Mouse (Mus musculus): ENCODE data around the gene Gas2l1. TPM values are rescaled to one million over a fixed set of nuclear protein-coding genes. Genes with fewer than 3 reads are reported as not detected.

Gas2l1 gene
- total RNA-seq (2014; rRNA removed) (38.1 and 40.2 TPM in 2 replicates), polyA plus RNA-seq (2015; fragmentation: Nextera tagmentation; extraction: Ambion mirVana) (16.3 and 17.3 TPM in 2 replicates)

DNA sequence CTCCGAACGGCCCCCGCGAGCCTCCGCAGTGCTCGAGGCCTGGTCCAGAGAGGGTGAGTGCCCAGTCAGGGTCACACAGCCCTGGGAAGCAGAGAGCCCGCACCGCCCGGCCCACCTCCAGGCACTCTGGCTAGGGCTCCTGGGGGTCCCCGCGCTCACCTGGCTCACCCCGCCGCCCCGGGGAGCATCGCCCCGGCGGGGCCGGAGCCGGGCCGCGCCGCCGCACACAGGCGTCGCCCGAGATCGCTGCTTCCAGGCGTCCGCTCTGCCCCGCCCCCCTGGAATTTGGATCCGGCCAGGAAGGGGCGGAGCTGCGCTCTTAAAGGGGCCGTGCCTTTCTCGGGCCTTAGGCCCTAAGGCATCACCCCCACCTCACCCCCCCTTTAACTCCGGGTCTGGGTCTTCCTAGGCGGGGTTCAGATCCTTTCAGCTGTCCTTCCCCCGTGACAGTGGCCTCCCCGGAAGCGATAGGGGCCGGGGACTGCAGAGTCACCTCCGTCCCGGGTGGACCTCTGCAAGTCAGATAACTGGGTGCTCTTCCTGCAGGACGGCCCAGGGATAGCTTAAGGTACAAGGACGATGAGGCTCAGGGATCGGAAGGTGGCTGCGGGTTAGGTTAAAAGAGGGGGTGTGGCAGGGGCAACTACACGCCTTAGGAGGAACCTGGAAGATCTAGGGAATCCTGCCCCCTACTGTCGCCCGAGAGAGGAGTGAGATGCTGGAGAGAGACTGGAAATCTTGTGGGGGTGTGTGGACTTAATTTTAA, at the start of gene Gas2l1:
Gas2l1 (minus strand) TSS at position 272 of the 766 bp plus-strand sequence.
- H3K27ac ChIP-seq, result peak within 1 kb of the TSS; percentile 64
- H3K4me1 ChIP-seq (ENCODE audit: insufficient read depth, low read length), result peaks cover 29% of the 10 kb centered on the region

DNA sequence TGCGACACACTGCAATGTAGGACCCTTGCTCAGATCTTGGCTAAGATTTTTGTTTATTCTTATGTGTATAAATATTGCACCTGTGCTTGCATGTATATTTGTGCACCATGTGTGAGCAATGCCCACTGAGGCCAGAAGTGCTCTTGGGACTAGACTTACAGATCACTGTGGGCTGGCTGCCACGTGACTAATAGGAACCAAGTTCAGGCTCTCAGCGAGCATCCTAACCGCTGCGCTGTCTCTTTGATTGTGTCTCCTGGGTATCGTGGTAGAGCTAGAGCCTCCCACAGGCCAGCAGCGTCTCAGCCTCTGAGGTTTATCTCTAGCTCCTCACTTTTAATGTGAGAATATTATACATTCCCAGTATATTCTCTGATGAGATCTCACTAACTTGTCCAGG, 48.5 kb upstream of the Gas2l1 start:
- H3K4me2 ChIP-seq (ENCODE audit: low read depth, low read length), result no peak overlapping the region
- DNase-seq (ENCODE audit: low spot score) (no peak), ATAC-seq (no peak)
- WGBS, result 66% methylated on average over 7 of the region's 7 CpGs
- H3K9ac ChIP-seq (replicated peaks; ENCODE audit: low read length), result no peak overlapping the region
- no peak for TF ChIP-seq CTCF (IDR thresholded peaks at IDR 0.05; ENCODE audit: low read depth)
- H3K36me3 ChIP-seq (ENCODE audit: insufficient read depth, low read length), result no peaks in the 10 kb centered on the region
- H3K27me3 ChIP-seq (ENCODE audit: insufficient read depth, low read length), result no peaks in the 10 kb centered on the region
- H3K4me1 ChIP-seq (ENCODE audit: insufficient read depth, low read length), result no peaks in the 10 kb centered on the region
- H3K4me3 ChIP-seq (ENCODE audit: low read length), result no peak overlapping the region
- H3K9me3 ChIP-seq (ENCODE audit: low read length), result no peaks in the 10 kb centered on the region
- H3K27ac ChIP-seq, result no peak overlapping the region

More for the DNA sequence above, at the start of gene Gas2l1:
- TF ChIP-seq CTCF (IDR thresholded peaks at IDR 0.05; ENCODE audit: low read depth), result peak; percentile 73
- under 1% methylated on average over 47 of the region's 50 CpGs for WGBS
- H3K9ac ChIP-seq (replicated peaks; ENCODE audit: low read length), result peak within 1 kb of the TSS; percentile 71
- ATAC-seq (peak; percentile 83), DNase-seq (ENCODE audit: low spot score) (peak; percentile 92)
- H3K9me3 ChIP-seq (ENCODE audit: low read length), result no peaks in the 10 kb centered on the region
- peak within 1 kb of the TSS; percentile 75 for H3K4me3 ChIP-seq (ENCODE audit: low read length)
- H3K4me2 ChIP-seq (ENCODE audit: low read depth, low read length), result peak within 1 kb of the TSS; percentile 98
- H3K36me3 ChIP-seq (ENCODE audit: insufficient read depth, low read length), result peaks cover 31% of the 10 kb centered on the region
- H3K27me3 ChIP-seq (ENCODE audit: insufficient read depth, low read length), result peaks cover 5% of the 10 kb centered on the region; the same call in 1 of the 2 replicates

DNA sequence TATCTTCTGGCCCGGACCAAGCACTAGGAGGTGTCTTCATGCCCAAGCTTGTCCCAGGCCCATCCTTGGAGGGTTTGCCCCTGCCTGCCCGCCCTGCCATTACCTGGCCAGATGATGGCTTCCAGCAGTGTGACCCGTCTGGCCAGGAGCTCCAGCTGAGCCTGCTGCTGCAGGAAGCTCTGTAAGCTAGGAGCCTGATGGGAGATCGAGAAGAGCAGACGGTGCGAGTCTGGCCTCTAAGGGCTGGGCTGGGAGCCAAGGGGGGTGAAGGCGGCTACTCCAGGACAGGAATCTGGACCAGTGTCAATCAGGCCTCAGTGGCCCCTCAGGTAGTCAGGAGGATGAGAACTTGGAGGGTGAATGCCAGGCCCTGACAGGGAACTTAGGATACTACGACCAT, 44.3 kb upstream of the Gas2l1 start:
- Histone ChIP-seq H3K36me3 (ENCODE audit: insufficient read depth, low read length) (peaks cover 5% of the 10 kb centered on the region; the same call in 1 of the 2 replicates), H3K4me3 (ENCODE audit: low read length) (no peak overlapping the region), H3K9me3 (ENCODE audit: low read length) (no peaks in the 10 kb centered on the region), H3K9ac (replicated peaks; ENCODE audit: low read length) (no peak overlapping the region), H3K4me1 (ENCODE audit: insufficient read depth, low read length) (no peaks in the 10 kb centered on the region), H3K27ac (no peak overlapping the region), H3K27me3 (ENCODE audit: insufficient read depth, low read length) (no peaks in the 10 kb centered on the region), H3K4me2 (ENCODE audit: low read depth, low read length) (no peak overlapping the region)
- TF ChIP-seq CTCF (IDR thresholded peaks at IDR 0.05; ENCODE audit: low read depth), result no peak
- DNase-seq (ENCODE audit: low spot score), result no peak
- WGBS, result 58% methylated on average over 8 of the region's 8 CpGs
- ATAC-seq, result no peak

DNA sequence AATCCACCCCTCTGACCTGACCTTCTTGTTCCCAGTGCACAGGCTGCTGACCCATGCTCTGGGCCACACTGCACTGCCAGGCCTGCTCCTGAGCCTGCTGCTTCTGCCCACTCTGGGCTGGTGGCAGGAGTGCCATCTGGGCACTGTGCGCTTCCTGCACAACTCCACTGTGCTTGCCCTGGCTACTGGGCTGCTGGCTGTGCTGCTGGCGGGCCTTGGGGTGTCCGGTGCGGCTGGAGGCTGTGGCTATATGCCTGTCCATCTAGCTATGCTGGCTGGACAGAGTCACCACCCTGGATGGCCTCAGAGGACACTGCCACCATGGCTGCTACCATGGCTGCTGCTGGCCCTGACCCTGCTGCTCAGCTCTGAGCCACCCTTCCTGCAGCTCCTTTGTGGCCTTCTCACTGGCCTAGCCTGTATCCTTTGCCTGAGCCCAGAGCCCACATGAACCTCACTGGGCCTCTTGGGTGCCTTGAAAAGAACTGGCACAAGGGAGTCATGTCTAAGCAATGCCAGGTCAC, 38.9 kb upstream of the Gas2l1 start:
- Histone ChIP-seq H3K4me1 (ENCODE audit: insufficient read depth, low read length) (peaks cover 8% of the 10 kb centered on the region), H3K36me3 (ENCODE audit: insufficient read depth, low read length) (peaks cover 12% of the 10 kb centered on the region; the same call in 1 of the 2 replicates), H3K27me3 (ENCODE audit: insufficient read depth, low read length) (no peaks in the 10 kb centered on the region), H3K4me2 (ENCODE audit: low read depth, low read length) (no peak overlapping the region), H3K4me3 (ENCODE audit: low read length) (no peak overlapping the region), H3K27ac (no peak overlapping the region), H3K9ac (replicated peaks; ENCODE audit: low read length) (0 out of 2 replicates have a peak overlapping the region, but pooled peaks have one; percentile 9), H3K9me3 (ENCODE audit: low read length) (no peaks in the 10 kb centered on the region)
- no peak for TF ChIP-seq CTCF (IDR thresholded peaks at IDR 0.05; ENCODE audit: low read depth)
- 95% methylated on average over 4 of the region's 4 CpGs for WGBS
- DNase-seq (ENCODE audit: low spot score) (no peak), ATAC-seq (no peak)

DNA sequence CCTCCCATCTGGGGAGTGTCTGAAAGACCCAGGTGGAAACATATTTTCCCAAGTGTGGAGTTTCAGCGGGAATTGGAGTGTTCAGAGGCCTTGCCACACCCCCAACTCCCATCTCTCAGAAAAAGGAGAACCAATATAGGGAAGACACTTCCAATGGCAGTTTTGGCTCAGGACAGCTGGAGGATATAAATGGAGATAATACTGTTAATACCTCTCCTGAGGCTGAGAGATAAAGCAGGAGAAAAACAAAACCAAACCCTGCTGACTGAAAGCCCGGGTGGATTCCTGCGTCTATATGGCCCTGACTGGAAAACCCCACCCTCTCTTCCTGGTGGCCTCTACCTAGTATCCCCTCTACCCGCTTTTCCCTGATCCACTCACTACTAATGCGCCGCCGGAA, 37.3 kb upstream of the Gas2l1 start:
- Histone ChIP-seq H3K27ac (no peak overlapping the region), H3K4me2 (ENCODE audit: low read depth, low read length) (no peak overlapping the region), H3K4me3 (ENCODE audit: low read length) (no peak overlapping the region), H3K9ac (replicated peaks; ENCODE audit: low read length) (no peak overlapping the region), H3K9me3 (ENCODE audit: low read length) (no peaks in the 10 kb centered on the region), H3K27me3 (ENCODE audit: insufficient read depth, low read length) (no peaks in the 10 kb centered on the region), H3K4me1 (ENCODE audit: insufficient read depth, low read length) (peaks cover 8% of the 10 kb centered on the region), H3K36me3 (ENCODE audit: insufficient read depth, low read length) (peaks cover 12% of the 10 kb centered on the region; the same call in 1 of the 2 replicates)
- DNase-seq (ENCODE audit: low spot score), result no peak
- ATAC-seq, result no peak
- WGBS, result 93% methylated on average over 7 of the region's 7 CpGs
- TF ChIP-seq CTCF (IDR thresholded peaks at IDR 0.05; ENCODE audit: low read depth), result no peak

DNA sequence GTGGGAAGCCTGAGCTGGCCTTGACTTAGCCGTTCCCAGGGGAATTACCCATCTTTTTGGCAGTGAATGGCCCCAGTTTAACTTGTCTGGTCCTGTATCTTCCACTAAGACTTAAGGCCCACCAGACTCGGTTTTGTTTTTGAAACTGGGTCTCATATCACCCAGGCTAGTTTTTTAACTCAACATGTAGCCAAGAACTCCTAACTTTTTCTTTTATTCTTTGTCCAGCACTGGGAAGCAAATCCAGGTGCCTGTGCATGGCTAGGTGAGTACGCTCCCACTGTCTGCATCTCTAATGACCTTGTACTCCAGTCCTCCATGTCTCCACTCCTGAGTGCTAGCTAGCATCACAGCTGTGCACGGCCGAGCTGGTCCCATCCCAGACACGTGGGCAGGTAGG, 36.5 kb upstream of the Gas2l1 start:
- Histone ChIP-seq H3K27ac (no peak overlapping the region), H3K4me2 (ENCODE audit: low read depth, low read length) (no peak overlapping the region; the same call in 1 of the 2 replicates), H3K4me1 (ENCODE audit: insufficient read depth, low read length) (peaks cover 13% of the 10 kb centered on the region), H3K36me3 (ENCODE audit: insufficient read depth, low read length) (peaks cover 12% of the 10 kb centered on the region; the same call in 1 of the 2 replicates), H3K4me3 (ENCODE audit: low read length) (no peak overlapping the region), H3K27me3 (ENCODE audit: insufficient read depth, low read length) (no peaks in the 10 kb centered on the region), H3K9ac (replicated peaks; ENCODE audit: low read length) (no peak overlapping the region), H3K9me3 (ENCODE audit: low read length) (no peaks in the 10 kb centered on the region)
- 85% methylated on average over 6 of the region's 6 CpGs for WGBS
- DNase-seq (ENCODE audit: low spot score) (no peak), ATAC-seq (no peak)
- TF ChIP-seq CTCF (IDR thresholded peaks at IDR 0.05; ENCODE audit: low read depth), result no peak

Measured in hindbrain, postnatal 0 days (tissue).